Mouse (Mus musculus) bone marrow, adult 2 months (tissue): Measurements from ENCODE around the gene Pcx.

Experiments
- CTCF ChIP-seq: fragments of 200-500 bp; IDR thresholded peaks from 2 replicates; pipeline ENCODE4 v1.5.1; 2011; ENCODE audit warnings: low read length, control low read depth; ENCODE audit not compliant: control insufficient read depth, insufficient read depth
- POLR2A ChIP-seq: fragments of 200-500 bp; IDR thresholded peaks from 2 replicates; pipeline ENCODE4 v1.6.1; 2011; ENCODE audit warnings: low read depth, mild to moderate bottlenecking, control low read depth, low read length, borderline replicate concordance; ENCODE audit not compliant: control insufficient read depth

GRCm38 (mm10) chr19:4515746-4516145 lies 5.5 kb downstream of the Pcx start:
- TF ChIP-seq CTCF (no peak), POLR2A (no peak)
